Mouse (Mus musculus) liver, adult 2 months (tissue): ENCODE results near the gene Olfr103.

Experiments used
- CTCF ChIP-seq: fragments of 200-500 bp; IDR thresholded peaks from 2 replicates; pipeline ENCODE4 v1.5.1; 2011; ENCODE audit warnings: low read depth, low read length, control low read depth
- POLR2A ChIP-seq: fragments of 200-500 bp; IDR thresholded peaks from 2 replicates; pipeline ENCODE4 v1.6.1; 2011; ENCODE audit warnings: low read length, control low read depth; ENCODE audit not compliant: insufficient read depth; ENCODE audit errors: extremely low read depth

- no peak for TF ChIP-seq CTCF
- no peak for TF ChIP-seq POLR2A
These were observed 29.3 kb downstream of the Olfr103 start for GRCm38 (mm10) chr17:37310146-37310699.
